ENCODE assay signal across 26 mouse cellular contexts in genomic region chr14:102497179-102497578, GRCm38 (mm10).
DNase-seq lines count a peak whose midpoint lies in the region; ATAC-seq and TF ChIP-seq lines count a peak whose summit lies in the region.
"Had no signal": no experiment of that assay in that cellular context is flagged by ENCODE, and none has a peak within 500 bp of the region (broad histone marks: within the 10 kb centered on the region; RNA-seq: fewer than 3 reads in every experiment).

No protein-coding gene starts in this region.

- H3K9me3 ChIP-seq in kidney, embryonic 14.5 days (ENCODE audit: control insufficient read depth, low read length): no peaks in the 10 kb centered on the region
- H3K9me3 ChIP-seq in kidney, embryonic 15.5 days (replicated peaks): no peaks in the 10 kb centered on the region
- H3K9me3 ChIP-seq in kidney, postnatal 0 days (replicated peaks; ENCODE audit: low read length): no peaks in the 10 kb centered on the region
- H3K9me3 ChIP-seq: embryonic facial prominence, embryonic 12.5 days; embryonic facial prominence, embryonic 15.5 days; hindbrain, embryonic 12.5 days had no signal

- no peak for TF ChIP-seq CTCF in kidney, adult 2 months (conservative IDR thresholded peaks at IDR 0.05; ENCODE audit: insufficient read depth, insufficient read length, low read depth, low read length)
- TF ChIP-seq CTCF in kidney, postnatal 0 days (IDR thresholded peaks at IDR 0.05; ENCODE audit: low read depth): no peak

- no peak overlapping the region for H3K4me2 ChIP-seq in kidney, embryonic 14.5 days (replicated peaks; ENCODE audit: low read depth, low read length)
- H3K4me2 ChIP-seq in kidney, embryonic 15.5 days: no peak overlapping the region
- no peak overlapping the region for H3K4me2 ChIP-seq in kidney, postnatal 0 days (ENCODE audit: low read length)
- H3K4me2 ChIP-seq: embryonic facial prominence, embryonic 12.5 days; embryonic facial prominence, embryonic 15.5 days; heart, embryonic 11.5 days; hindbrain, embryonic 12.5 days had no signal

- ATAC-seq in kidney, embryonic 14.5 days (ENCODE audit: low FRiP score, low TSS enrichment): no peak
- peak; percentile 73; the same call in 1 of the 2 replicates for ATAC-seq in kidney, embryonic 15.5 days (replicated peaks; ENCODE audit: low FRiP score)
- ATAC-seq in kidney, postnatal 0 days (replicated peaks; ENCODE audit: low FRiP score, low read depth): peak; percentile 66; the same call in 1 of the 2 replicates
- ATAC-seq: forebrain, embryonic 14.5 days; forebrain, postnatal 0 days; Patski had no signal

- H3K27ac ChIP-seq in kidney, adult 2 months (ENCODE audit: insufficient read depth, low read depth, low read length): no peak overlapping the region
- no peak overlapping the region for H3K27ac ChIP-seq in kidney, embryonic 14.5 days (ENCODE audit: low read depth, low read length)
- H3K27ac ChIP-seq in kidney, embryonic 15.5 days: no peak overlapping the region
- H3K27ac ChIP-seq in kidney, postnatal 0 days: no peak overlapping the region
- H3K27ac ChIP-seq: embryonic facial prominence, embryonic 12.5 days; embryonic facial prominence, embryonic 15.5 days; gastrocnemius, adult 2 months; hindbrain, embryonic 12.5 days had no signal

- peak; percentile 79 for DNase-seq in kidney, adult 2 months
- peak; percentile 11 for DNase-seq in kidney, postnatal 0 days (ENCODE audit: low spot score)
- peak; percentile 14 to 57 for DNase-seq in kidney, postnatal 36 days
- DNase-seq in adrenal gland, adult 18-20 months (ENCODE audit: low spot score in 2 of 2): no peak
- DNase-seq in testis, postnatal 14 days (ENCODE audit: low spot score): no peak
- DNase-seq: adrenal gland, adult 2 months; adrenal gland, postnatal 14 days; B cell, adult 2 months; cerebellum, adult 11 months; cerebellum, adult 2 months; cerebellum, adult 9-11 months; cerebellum, postnatal 25 days; forebrain, postnatal 0 days; gastrocnemius, adult 2 months; gastrocnemius, postnatal 14 days; heart, adult 11 months had no signal

- 38% methylated on average over 1 of the region's 1 CpGs for WGBS in kidney, adult 2 months
- WGBS in kidney, embryonic 14.5 days: 65% methylated on average over 1 of the region's 1 CpGs
- 86% methylated on average over 1 of the region's 1 CpGs for WGBS in kidney, embryonic 15.5 days
- 62% methylated on average over 1 of the region's 1 CpGs for WGBS in kidney, postnatal 0 days

- no peaks in the 10 kb centered on the region for H3K27me3 ChIP-seq in kidney, adult 2 months (replicated peaks; ENCODE audit: control insufficient read depth, insufficient read depth, low read length)
- no peaks in the 10 kb centered on the region for H3K27me3 ChIP-seq in kidney, embryonic 14.5 days (ENCODE audit: control insufficient read depth, insufficient read depth, low read length)
- H3K27me3 ChIP-seq in kidney, embryonic 15.5 days: no peaks in the 10 kb centered on the region
- no peaks in the 10 kb centered on the region for H3K27me3 ChIP-seq in kidney, postnatal 0 days (ENCODE audit: insufficient read depth, low read length)
- H3K27me3 ChIP-seq: CH12.LX; embryonic facial prominence, embryonic 12.5 days; embryonic facial prominence, embryonic 15.5 days; hindbrain, embryonic 12.5 days; Patski had no signal

- no peaks in the 10 kb centered on the region for H3K36me3 ChIP-seq in kidney, adult 2 months (ENCODE audit: control insufficient read depth, insufficient read depth, low read length)
- H3K36me3 ChIP-seq in kidney, embryonic 14.5 days (ENCODE audit: control insufficient read depth, insufficient read depth, low read length): no peaks in the 10 kb centered on the region
- no peaks in the 10 kb centered on the region for H3K36me3 ChIP-seq in kidney, embryonic 15.5 days
- H3K36me3 ChIP-seq in kidney, postnatal 0 days (ENCODE audit: insufficient read depth, low read length): no peaks in the 10 kb centered on the region
- H3K36me3 ChIP-seq: embryonic facial prominence, embryonic 12.5 days; embryonic facial prominence, embryonic 15.5 days; G1E; hindbrain, embryonic 12.5 days had no signal

- no peak for TF ChIP-seq POLR2A in kidney, adult 2 months (IDR thresholded peaks at IDR 0.05; ENCODE audit: low read depth, low read length)

- peaks cover 5% of the 10 kb centered on the region; the same call in 1 of the 2 replicates for H3K4me1 ChIP-seq in kidney, adult 2 months (ENCODE audit: control insufficient read depth, insufficient read depth, low read length)
- H3K4me1 ChIP-seq in kidney, embryonic 14.5 days (ENCODE audit: control insufficient read depth, insufficient read depth, low read length): no peaks in the 10 kb centered on the region
- no peaks in the 10 kb centered on the region for H3K4me1 ChIP-seq in kidney, embryonic 15.5 days
- no peaks in the 10 kb centered on the region for H3K4me1 ChIP-seq in kidney, postnatal 0 days (replicated peaks; ENCODE audit: insufficient read depth, low read length)
- H3K4me1 ChIP-seq: embryonic facial prominence, embryonic 12.5 days; embryonic facial prominence, embryonic 15.5 days; hindbrain, embryonic 12.5 days had no signal

- no peak overlapping the region for H3K9ac ChIP-seq in kidney, embryonic 14.5 days (ENCODE audit: low read depth, low read length)
- no peak overlapping the region for H3K9ac ChIP-seq in kidney, embryonic 15.5 days
- H3K9ac ChIP-seq in kidney, postnatal 0 days (ENCODE audit: low read depth, low read length): no peak overlapping the region
- H3K9ac ChIP-seq: embryonic facial prominence, embryonic 12.5 days; embryonic facial prominence, embryonic 15.5 days; forebrain, postnatal 0 days; hindbrain, embryonic 12.5 days had no signal

- no peak overlapping the region for H3K4me3 ChIP-seq in kidney, adult 2 months (ENCODE audit: insufficient read depth, low read depth, low read length)
- H3K4me3 ChIP-seq in kidney, embryonic 14.5 days (ENCODE audit: low read length): no peak overlapping the region
- no peak overlapping the region for H3K4me3 ChIP-seq in kidney, embryonic 15.5 days (replicated peaks)
- no peak overlapping the region for H3K4me3 ChIP-seq in kidney, postnatal 0 days (replicated peaks; ENCODE audit: low read depth, low read length)
- H3K4me3 ChIP-seq: embryonic facial prominence, embryonic 12.5 days; embryonic facial prominence, embryonic 15.5 days; gastrocnemius, adult 2 months; hindbrain, embryonic 12.5 days had no signal

Comparison
In these comparisons a context has a peak if more than half of its experiments do, and no peak if none do; other contexts are left out.
1. DNase-seq: peak in kidney, adult 2 months (single experiment), kidney, postnatal 0 days (single experiment) and kidney, postnatal 36 days (2 of 2); none in adrenal gland, adult 18-20 months (0 of 2) and testis, postnatal 14 days (single experiment).